Mouse (Mus musculus): ENCODE results near the gene Tmem110. TPM values are rescaled to one million over a fixed set of nuclear protein-coding genes. Genes with fewer than 3 reads are reported as not detected.
A peak's percentile ranks its signal among the peaks of the same experiment; 100 is the strongest.

Gene Tmem110
- total and polyA plus RNA-seq, 3 experiments: 16.0 to 24.6 (median 21.6) TPM

DNA sequence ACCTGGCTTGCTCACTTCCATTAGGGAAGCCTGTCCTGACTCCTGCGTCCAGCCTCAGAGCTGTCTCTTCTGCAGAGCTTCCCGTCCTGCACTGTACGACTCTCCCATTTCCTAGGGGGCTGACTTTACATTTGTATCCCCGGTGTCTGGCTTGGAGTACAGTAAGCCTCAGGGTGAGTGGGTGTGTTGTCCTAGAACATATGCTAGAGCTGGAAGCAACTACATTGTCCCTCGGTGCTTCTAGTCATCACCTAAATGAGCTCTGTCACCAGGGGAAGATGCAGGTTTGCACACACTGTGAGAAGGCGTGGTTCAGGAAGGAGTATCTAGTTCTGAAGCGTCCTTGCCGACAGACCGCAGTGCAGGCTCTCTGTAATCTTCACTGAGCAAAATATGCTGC, 37.0 kb downstream of the Tmem110 start:
- no peak for DNase-seq

DNA sequence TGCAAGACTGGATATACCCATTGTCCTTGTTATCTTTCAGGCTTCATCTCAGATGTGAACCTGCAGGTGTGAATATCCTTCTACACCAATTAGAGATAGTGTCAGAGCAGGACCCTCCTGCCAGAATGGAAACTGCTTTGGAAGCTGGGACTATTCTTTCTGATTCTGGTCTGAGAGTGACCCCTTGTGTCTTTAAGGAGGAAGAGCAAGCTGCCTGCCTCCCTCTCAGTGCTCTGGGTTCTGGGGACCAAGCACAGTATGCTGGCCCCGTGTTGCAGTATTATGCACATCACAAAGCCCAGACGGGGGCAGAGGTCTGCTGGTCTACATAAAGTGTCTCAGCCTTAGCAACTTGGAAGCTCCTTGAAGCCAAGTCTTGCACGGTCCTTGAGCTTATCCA, 39.9 kb downstream of the Tmem110 start:
- DNase-seq: no peak

- peak; percentile 63 for DNase-seq
These were observed 41.7 kb downstream of the Tmem110 start for GRCm38 (mm10) chr14:30867042-30867441.

GRCm38 (mm10) chr14:30868826-30869225, 43.4 kb downstream of the Tmem110 start:
- no peak for DNase-seq

DNA sequence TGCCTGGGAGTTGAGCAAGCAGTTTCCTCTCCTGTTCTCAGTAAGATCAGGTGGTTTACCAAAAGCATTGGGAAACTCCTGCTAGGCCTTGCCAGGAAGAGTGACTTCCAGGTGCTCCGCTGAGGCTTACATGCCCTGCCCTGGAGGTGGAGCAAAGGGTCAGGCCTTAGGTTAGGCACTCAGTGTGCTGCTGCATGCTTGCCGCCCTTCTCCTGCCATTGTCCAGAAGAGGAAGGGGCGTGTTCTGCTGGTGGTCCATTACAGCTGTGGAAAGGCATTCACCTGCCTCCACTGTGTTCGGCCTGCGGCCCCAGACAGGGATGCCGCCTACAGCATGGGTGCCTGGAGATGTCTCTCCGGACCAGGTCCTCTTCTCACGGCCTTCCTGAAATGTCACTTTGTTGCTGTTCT, 44.0 kb downstream of the Tmem110 start:
- peak; percentile 36 for DNase-seq

GRCm38 (mm10) chr14:30870206-30871147, 45.1 kb downstream of the Tmem110 start:
- no peak for DNase-seq

- DNase-seq: no peak
These were observed 48.8 kb downstream of the Tmem110 start for GRCm38 (mm10) chr14:30874095-30874700.

DNA sequence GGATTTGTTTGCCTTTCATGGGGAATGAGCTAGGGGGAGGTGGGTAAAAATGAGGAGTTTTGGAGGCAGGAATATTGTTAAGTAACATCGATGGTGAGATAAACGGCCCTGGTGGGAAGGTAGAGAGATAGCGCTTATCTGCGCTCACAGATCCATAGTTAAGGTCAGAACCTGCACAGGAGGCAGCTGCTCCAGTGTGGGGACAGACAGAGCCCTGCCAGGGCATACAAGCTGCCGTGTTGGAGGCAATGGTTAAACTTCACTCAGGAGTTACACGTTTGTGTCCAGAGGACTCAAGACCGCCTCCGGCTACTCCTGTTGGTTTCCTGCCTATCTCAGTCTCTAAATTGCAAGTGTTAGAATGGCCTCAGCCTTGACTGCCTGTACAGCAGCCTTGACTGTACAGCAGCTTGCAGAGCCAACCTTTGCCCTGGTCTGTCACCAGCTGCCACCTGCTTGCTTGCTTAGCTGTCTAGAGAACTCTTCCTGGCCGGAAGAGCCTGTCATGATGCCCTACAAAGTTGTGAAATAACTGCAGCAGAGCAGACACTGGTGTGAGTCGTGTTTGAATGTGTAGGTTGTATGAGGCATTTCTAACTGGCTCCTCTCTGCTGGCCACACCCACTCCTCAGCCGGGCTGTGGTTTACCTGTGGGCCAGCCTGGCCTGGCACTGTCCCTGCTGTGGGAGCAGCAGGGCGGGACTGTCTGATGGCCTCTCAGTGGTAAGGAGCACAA, 49.9 kb downstream of the Tmem110 start:
- DNase-seq: no peak

DNA sequence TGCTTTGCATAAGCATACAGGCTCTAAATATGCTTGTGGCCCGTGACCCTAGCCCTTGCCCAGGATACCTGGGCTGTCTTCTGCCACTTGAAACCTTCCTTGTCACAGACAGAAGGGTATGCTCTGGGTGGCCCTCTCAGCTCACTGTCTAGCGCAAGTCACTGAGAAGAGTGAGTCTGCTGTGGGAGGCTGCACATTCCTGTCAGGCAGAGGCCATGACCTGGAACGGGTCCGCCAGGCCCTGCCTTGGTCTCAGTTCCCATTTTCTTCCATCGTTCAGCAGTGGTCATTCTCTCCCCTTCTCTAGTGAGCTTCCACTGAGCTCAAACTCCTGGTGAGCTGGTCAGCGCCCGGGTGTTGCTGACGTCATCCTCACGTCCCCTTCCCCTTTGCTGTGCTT, 50.6 kb downstream of the Tmem110 start:
- DNase-seq: no peak

GRCm38 (mm10) chr14:30876451-30876850, 51.1 kb downstream of the Tmem110 start:
- no peak for DNase-seq

GRCm38 (mm10) chr14:30877827-30878226, 52.4 kb downstream of the Tmem110 start:
- DNase-seq: no peak

- no peak for DNase-seq
These were observed 53.7 kb downstream of the Tmem110 start, which contains the start of gene Mustn1 for GRCm38 (mm10) chr14:30878958-30879571. Gene Mustn1 (plus strand): TSS chr14:30879200.

- no peak for DNase-seq
These were observed 54.4 kb downstream of the Tmem110 start for GRCm38 (mm10) chr14:30879794-30880193.

DNA sequence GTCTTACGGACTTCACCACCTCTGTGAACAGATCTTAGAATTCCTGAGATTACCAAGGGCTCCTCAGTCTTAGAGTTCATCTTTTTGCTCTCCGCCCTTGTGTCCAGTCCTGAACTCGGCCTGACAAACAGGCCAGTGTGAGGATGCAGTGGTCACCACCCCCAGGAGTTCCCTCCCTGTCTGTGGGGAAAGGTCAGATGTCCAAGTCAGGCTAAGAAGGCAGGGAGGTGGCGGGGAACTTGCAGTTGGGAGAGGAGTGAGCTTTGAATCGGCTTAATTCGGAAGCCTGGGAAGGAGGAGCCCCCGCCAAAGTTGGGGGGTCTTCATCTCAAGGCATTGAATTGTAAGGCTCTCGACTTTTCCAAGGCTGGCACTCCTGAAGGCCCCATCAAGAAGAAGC, 54.9 kb downstream of the Tmem110 start:
- no peak for DNase-seq

DNA sequence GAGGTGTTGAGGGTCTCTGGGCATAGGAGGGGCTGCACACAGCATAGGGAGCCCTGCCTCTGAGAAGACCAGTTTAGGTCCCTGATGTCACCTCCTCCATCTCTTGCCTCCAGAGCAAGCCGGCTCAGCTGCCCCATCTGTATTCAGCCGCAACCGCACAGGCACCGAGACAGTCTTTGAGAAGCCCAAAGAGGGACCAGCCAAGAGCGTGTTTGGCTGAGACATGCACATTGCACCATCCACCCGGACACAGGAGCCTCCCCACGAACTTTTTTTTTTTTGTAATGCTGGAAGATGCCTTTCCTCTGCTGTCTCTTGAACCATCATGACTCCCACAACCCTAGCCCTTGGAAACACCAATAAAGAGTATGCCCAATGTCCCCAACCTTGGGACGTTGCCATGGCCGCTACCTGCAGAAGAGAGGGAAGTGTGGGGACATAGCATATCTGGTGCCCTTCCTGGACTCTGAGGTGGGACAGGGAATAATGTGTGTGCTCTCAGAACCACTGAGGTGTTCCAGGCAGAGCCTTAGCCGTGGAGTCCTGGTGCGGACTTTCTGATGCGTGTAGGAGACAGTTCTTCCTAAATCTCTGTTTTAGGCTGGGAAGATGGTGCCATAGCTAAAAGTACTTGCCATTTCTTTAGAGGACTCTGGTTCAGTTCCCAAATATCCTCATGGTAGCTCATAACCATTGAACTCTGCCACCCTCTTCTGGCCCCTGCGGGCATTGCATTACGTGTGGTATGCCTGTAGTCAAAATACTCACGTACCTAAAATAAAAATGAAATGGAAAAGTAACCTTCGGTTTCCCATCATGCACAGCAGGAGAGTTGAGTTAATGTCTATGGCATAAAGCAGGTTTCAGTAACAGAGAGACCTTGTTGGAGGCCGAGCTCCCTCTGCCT, 55.7 kb downstream of the Tmem110 start:
- peak; percentile 63 for DNase-seq

GRCm38 (mm10) chr14:30881718-30882108, 56.3 kb downstream of the Tmem110 start:
- no peak for DNase-seq

- DNase-seq: no peak
These were observed 59.9 kb downstream of the Tmem110 start for GRCm38 (mm10) chr14:30885298-30885697.

- DNase-seq: no peak
These were observed 60.8 kb downstream of the Tmem110 start, which contains the start of gene Itih4 for GRCm38 (mm10) chr14:30886204-30886603. Gene Itih4 (plus strand): TSS chr14:30886476.

DNA sequence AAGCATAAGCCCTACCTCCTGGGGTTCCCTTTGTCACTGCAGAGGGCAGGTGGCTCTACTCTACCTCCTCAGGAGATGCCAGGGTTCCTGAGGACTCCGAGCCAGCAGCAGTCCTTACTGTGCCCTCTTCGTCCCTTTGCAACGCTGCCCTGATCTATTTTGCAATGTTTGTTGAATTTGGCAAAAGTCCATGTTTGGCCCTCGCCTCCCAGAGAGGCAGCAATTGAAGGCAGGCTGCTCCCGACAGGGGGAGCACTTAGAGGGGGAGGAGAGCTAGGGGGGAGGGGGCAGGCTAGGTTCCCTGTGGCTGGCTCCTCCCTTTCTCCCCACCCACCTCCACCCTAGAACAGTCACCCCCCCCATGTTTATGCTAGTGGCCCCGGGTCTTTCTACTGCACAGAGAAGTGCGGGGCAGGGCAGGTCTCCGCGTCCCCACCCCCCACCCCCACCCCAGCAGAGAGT, 62.9 kb downstream of the Tmem110 start:
- peak; percentile 81 for DNase-seq

- DNase-seq: no peak
These were observed 74.6 kb downstream of the Tmem110 start for GRCm38 (mm10) chr14:30899972-30900371.

DNA sequence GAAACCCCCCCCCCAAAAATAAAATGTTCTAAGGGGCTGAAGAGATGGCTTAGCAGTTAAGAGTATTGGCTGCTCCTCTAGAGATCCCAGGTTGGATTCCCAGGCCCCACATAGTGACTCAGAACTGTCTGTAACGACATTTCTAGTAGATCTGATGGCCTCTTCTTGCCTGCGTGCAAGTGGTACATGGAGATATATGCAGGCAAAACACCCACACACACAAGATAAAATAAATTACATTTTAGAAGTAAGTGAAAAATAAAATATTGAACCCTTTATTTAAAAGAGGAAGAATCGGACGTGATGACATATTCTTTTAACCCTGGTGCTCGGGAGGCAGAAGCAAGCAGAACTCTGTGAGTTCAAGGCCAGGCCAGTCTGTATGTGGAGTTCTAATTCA, 77.2 kb downstream of the Tmem110 start:
- no peak for DNase-seq

All from adrenal gland, adult 2 months (tissue).